Mouse (Mus musculus): Measurements from ENCODE around the gene Paip2b.
"Not testable (repeated sequence)": the region's sequence is repeated elsewhere in the genome, so short reads cannot be mapped to it uniquely, and the experiment has no call there.

The Paip2b gene

DNA sequence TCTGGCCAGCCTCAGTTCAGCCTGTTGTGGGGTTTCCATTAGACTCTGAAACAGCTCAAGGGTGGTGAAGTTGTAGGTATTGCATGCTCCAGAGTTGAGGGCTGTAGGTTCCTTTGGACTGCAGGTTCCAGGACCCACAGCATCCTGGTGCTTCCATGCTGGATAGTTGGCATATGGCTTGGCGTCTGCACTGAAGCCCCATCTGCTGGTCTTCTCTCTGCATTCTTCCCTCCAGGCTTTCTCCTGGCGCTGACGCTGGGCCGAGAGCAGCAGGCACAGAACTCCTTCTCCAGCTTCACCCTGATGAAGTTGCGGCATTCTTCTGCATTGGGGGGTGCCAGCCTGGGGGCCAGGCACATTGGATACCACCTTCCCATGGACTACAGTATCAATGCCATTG, 29.5 kb downstream of the Paip2b start:
- DNase-seq (ENCODE audit: low read depth, low spot score): no peak

- DNase-seq (ENCODE audit: low read depth, low spot score): no peak
Measured at GRCm38 (mm10) chr6:83796686-83797085, 34.9 kb downstream of the Paip2b start.

GRCm38 (mm10) chr6:83795492-83795900, 36.0 kb downstream of the Paip2b start:
- peak; percentile 30 for DNase-seq (ENCODE audit: low read depth, low spot score)

GRCm38 (mm10) chr6:83794760-83795296, 36.7 kb downstream of the Paip2b start, which contains the start of gene Nagk:
Gene Nagk, plus strand, starts transcription at chr6:83794982.
- peak; percentile 93 for DNase-seq (ENCODE audit: low read depth, low spot score)

GRCm38 (mm10) chr6:83791251-83791890, 40.2 kb downstream of the Paip2b start:
- DNase-seq (ENCODE audit: low read depth, low spot score): peak; percentile 35

DNA sequence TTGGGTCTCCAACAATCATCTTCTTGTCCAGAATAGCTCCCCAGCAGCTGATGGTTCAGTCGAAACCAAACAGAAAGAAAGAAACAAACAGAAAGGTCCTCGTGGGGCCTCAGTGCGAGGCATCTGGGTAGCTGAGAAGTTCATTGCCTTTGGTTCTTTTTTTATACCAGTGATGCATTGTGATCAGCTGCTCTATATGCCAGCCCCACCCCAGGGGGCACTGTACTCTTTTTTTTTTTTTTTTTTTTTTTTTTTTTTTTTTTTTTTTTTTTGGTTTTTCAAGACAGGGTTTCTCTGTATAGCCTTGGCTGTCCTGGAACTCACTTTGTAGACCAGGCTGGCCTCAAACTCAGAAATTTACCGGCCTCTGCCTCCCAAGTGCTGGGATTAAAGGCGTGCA, 41.0 kb downstream of the Paip2b start:
- not testable (repeated sequence) for DNase-seq (ENCODE audit: low read depth, low spot score)

- no peak for DNase-seq (ENCODE audit: low read depth, low spot score)
Measured at GRCm38 (mm10) chr6:83788554-83788953, 43.0 kb downstream of the Paip2b start.

DNA sequence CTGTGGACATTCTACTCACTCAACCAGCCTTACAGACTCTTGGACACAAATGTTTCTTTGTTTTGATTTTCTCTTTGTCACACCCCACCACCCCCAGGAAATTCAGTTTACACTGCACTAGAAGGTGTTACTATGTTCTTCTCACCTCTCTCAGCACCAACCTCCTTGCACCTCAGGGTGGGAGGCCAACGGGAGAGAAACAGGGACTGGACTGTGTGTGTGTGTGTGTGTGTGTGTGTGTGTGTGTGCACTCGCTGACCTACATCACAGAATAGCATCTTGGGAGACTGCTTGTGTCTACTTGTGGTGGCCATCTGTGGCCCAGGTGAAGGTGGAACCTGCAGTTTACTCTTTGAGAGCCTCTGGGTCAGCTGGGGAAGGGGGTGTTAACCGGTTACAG, 45.1 kb downstream of the Paip2b start:
- DNase-seq (ENCODE audit: low read depth, low spot score): no peak

DNA sequence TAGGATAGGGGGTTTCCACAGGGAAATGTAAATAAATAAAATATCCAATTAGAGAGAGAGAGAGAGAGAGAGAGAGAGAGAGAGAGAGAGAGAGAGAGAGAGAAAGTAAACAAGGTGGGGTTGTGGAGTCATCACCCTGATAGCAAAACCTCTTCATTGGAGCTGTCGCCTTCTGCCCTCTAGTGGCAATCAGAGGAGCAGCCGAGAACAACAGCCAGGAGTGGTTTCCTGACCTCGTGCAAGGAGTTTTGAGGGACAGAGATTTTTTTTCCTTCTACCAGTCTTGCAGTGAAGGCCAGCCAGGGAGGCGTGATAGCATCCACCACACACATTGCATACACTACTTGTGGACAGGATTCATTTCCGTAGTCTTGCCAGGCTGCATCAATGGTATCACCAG, 52.5 kb downstream of the Paip2b start:
- DNase-seq (ENCODE audit: low read depth, low spot score): peak; percentile 27

DNA sequence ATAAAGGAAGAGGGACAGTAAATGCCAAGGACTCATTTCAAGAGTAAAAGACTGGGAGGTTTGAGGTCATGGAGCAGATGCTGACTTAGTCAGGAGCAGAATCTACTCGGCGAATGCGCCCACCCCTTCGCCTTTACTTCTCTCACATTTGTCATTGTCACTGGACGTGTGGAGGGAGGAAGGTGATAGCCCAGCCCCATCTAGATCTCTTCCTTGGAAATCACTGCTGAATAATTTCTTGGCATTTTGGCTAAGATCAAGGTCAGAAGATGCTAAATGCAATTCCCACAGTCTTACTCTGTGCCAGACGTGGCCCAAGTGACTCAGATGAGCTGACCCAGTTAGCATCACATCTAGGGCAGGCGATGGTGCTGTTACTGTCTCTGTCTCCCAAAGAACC, 53.2 kb downstream of the Paip2b start:
- DNase-seq (ENCODE audit: low read depth, low spot score): no peak

- peak; percentile 78 for DNase-seq (ENCODE audit: low read depth, low spot score)
Measured at GRCm38 (mm10) chr6:83775638-83776293, 55.8 kb downstream of the Paip2b start, which contains the start of gene Tex261. Gene Tex261, minus strand, starts transcription at chr6:83775813.

DNA sequence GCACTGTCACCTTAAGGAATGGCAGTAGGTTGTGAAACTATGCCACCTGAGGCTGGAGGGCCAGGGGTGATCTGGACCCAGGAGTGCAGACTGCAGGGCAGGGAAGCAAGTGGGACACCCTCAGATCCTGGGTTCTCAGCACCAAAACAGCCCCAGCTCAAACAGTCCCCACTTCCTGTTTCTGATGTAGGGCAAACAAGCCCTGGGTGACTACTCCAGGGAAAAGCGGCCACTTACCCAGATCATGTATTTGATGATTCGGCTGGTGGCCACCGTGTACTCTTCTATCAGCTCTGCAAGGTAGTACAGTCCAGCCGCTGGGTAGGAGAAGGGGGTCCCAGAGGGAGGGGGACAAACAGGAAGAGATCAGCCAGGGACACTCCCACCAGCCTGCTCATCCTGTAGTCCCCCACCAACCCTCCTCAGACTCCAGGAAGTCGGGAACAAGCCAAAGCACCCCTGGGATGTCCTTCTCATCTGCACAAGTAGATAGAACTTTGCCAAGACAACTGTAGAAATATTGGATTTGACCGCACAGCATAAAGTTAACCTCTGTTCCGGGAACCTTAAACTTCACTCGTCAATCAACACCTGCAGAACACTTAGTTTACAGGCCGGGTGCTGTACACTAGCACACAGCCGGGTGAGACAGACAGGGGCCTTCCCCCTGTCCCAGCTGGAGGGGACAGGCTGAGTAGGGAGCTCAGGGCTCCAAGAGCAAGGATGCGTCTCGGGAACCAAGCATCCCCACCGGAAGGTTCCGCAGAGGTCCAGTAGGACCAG, 56.6 kb downstream of the Paip2b start:
- DNase-seq (ENCODE audit: low read depth, low spot score): no peak

- DNase-seq (ENCODE audit: low read depth, low spot score): no peak
Measured at GRCm38 (mm10) chr6:83774126-83774525, 57.4 kb downstream of the Paip2b start.

- DNase-seq (ENCODE audit: low read depth, low spot score): peak; percentile 18
Measured at GRCm38 (mm10) chr6:83768485-83768884, 63.1 kb downstream of the Paip2b start.

DNA sequence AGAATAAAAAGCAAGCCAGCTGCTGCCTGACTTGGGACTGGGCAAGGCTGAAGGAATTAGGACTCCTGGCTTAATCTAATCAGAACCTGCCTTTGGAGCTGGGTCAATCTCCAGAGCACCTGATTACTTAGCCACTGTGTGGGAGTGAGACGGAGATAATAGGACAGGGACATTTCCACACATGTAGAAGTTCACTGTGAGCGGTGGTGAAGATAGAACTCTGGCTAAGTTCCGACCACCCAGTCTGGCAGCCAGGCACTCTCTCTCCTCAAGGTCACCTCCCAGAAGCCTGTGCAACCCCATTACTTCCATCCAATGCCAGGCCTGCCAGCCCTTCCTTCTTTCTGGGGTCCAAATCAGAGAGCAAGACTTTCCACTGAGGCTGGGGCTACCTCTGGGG, 64.6 kb downstream of the Paip2b start:
- no peak for DNase-seq (ENCODE audit: low read depth, low spot score)

DNA sequence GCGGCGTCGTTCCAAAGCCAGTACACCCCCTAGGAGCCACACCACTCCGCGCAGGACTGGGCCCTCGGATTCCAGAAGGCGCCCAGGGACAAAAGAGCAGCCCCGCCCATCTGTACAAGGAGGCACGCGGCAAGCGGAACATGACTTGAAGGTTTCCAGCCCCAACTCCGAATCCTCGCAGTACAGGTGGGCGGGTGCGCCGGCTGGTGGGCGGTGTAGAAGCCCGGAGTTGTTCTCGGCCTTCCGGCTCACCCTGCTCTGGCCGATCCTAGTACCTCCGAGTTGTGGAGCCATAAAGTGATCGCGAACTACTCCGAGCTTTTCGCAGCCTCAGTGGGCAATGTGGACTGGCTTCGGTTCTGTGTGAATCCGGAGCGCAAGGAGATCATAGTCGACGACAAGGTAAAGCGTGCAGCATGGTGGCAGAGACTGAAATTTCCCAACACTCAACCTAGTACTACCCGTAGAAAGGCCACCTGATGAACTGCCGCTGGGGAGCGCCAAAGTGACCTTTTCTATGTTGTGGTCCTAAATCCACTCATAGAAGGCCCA, 68.6 kb downstream of the Paip2b start:
- no peak for DNase-seq (ENCODE audit: low read depth, low spot score)

GRCm38 (mm10) chr6:83762344-83762743, 69.2 kb downstream of the Paip2b start, which contains the start of gene Ankrd53:
Gene Ankrd53, plus strand, starts transcription at chr6:83762644.
- no peak for DNase-seq (ENCODE audit: low read depth, low spot score)

DNA sequence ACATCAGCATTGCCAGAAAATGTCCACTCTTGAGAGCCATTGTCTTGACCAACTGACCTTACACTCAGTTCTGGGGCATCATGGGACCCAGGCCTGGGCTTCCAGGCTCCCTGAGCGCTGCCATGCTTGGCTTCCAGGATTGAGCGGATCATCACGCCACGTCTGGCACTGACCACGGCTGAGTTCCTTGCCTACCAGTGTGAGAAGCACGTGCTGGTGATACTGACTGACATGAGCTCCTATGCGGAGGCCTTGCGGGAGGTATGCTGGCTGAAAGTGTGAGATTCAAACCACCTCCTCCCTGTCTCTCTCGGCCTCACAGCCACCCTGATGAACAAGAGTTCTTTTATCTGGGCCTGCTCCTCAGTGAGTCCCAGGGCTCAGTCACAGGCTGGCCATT, 75.5 kb downstream of the Paip2b start:
- no peak for DNase-seq (ENCODE audit: low read depth, low spot score)

Measured in skeletal muscle tissue, adult 2 months (tissue).